Mouse (Mus musculus) liver, adult 2 months (tissue): ENCODE measurements around the gene Vhl.

Source experiments
- CTCF ChIP-seq: fragments of 200-500 bp; IDR thresholded peaks from 2 replicates; pipeline ENCODE4 v1.5.1; 2011; ENCODE audit warnings: low read depth, low read length, control low read depth
- POLR2A ChIP-seq: fragments of 200-500 bp; IDR thresholded peaks from 2 replicates; pipeline ENCODE4 v1.6.1; 2011; ENCODE audit warnings: low read length, control low read depth; ENCODE audit not compliant: insufficient read depth; ENCODE audit errors: extremely low read depth

DNA sequence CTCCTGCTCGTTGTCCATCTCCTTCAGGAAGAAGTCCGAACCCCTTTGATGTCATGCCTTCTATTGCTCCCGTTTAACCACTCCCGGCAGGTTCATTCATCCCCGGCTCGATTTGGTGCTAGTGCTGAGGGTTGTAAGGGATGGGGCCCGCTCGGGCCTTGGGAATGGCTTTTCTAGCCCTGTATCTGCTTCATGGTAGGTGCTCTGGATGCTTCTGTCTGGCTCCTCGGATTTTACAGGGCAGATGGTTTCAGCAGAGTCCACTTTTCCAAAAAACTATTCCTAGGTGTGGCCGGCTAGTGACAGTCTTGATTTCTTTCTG lies 18.6 kb upstream of the Vhl start:
- no peak for TF ChIP-seq CTCF
- TF ChIP-seq POLR2A: no peak
